Mouse (Mus musculus): ENCODE results near the gene Gadd45b. TPM values are rescaled to one million over a fixed set of nuclear protein-coding genes. Genes with fewer than 3 reads are reported as not detected.

Gene Gadd45b
- total RNA-seq, 4 experiments from 2014 or later = 13.8 to 24.0 (median 20.6) TPM

DNA sequence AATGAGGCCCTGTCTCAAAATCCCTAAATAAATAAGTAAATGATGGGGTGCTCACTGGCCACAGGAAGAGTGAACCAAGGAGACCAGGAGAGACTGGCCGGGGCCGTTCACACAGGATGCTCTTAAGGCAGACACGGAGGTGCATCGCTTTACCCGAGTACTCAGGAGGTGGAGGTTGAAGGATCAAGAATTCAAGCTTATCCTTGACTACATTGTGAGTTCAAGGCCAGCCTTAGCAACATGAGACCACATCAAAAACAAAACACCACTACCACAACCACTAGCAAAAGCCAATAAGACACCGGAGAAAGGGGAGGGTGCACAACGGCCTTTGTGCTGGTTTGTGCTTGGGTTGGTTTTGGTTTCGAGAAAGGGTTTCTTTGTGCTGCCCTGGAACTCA lies 26.5 kb downstream of the Gadd45b start:
- DNase-seq (ENCODE audit: low spot score in 2 of 2) = no peak

DNA sequence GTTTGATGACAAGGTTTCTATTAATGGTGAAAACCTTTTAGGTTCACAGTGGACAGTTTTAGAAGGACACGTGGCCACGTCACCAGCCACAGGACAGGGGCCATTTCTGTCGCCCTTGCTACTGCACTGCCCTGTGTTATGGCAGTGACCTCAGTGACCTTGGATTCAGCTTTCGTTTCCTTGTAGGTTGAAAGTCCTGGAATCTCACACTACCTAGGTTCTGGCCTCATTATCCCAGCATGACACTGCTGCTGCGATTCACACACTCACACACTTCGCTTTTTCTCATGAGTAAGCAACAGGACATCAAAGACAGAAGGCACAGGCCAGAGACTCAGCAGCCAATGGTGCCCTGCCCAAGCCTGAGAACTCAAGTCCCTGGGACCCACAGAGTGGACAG lies 27.0 kb downstream of the Gadd45b start:
- DNase-seq (ENCODE audit: low spot score in 2 of 2) = no peak

DNA sequence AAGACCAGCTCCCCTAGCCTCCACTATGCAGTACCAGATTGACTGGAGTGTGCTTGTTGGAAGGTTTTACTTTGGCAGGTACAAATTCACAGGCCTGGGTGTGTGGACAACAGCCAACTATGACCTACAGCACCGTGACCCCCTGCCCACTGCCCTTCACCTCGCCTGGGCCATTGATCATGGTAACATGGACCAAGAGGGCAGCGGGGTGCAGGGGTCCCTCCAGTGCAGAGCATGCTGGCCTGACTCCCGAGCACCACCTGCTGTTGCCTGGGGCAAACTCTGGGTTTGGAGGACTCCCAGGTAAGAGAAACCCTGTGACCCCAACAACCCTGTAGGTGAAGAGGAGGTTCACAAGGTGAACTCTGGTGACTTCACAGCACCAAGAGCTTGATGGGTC lies 27.9 kb downstream of the Gadd45b start:
- no peak for DNase-seq (ENCODE audit: low spot score in 2 of 2)

DNA sequence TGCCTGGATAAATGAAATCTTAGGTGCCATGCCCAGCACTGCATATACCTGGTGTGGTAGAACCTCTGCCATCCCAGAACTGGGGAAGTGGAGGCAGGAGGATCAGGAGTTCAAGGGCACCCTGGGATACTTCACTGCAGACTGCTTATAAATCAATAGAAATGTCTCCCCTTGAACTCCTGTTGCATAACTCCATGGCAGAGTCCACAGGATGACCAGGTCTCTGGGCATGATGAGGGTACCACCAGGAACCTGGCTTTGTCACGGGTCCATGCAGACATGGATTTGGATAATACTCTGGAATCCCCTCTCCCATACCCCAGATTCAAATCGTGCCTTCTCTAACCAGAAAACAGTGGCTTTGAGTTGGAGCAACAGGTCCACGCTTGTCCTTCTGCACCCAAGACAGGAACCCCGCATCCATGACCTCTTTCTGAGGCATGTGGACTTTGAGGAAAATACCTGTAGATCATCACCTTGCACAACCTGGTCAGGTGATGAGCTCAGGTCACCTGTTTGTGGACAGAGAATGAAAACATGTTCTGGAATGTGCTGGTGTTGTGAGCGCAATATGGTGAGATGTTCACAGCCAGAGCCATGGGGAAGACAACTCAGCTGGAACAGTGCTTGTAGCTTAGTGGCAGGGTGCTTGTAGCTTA lies 29.2 kb downstream of the Gadd45b start:
- DNase-seq (ENCODE audit: low spot score in 2 of 2) = no peak

DNA sequence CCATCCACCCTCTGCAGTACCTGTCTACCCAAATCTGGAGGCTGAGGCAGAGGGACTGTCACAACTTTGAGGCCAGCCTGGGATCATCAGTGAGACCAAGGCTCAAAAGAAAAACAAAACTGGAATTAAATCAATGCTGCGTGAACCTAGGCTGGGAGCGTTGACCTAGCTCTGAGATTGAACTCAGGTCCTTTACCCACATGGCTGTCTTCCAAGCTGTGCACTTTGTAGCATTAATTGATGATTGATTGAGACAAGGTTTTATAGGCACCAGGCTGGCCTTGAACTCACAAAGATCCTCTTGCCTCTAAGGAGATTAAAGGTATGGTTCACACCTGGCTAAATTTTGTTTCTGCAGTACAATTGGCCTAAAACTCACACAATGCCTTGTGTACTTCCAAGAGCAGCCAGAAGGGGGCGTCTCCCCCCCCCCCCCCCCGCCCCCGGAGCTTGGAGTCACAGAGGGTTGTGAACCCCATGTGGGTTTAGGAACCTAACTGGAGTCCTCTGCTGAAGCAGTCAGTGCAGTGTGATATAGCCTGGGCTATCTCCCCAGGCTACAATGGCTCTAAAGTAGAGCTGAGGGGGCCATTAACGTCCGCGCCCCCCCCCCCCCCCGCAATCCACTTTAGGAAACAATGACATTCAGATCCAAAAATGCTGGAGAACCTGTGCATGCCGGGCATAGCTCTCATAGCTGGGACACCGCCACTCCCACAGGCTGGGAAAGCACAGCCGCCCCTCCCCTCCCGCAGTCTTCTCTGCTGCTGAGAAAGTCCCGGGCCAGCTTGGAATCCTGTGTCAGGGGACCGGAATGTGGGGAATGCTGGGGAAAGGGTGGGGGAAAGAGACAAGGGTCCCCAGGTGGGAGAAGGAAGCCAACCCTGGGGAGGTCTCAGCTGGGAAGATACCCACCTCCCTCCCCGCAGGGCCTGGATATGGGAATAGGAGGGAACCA lies 31.0 kb downstream of the Gadd45b start:
- DNase-seq (ENCODE audit: low spot score in 2 of 2) = no peak

DNA sequence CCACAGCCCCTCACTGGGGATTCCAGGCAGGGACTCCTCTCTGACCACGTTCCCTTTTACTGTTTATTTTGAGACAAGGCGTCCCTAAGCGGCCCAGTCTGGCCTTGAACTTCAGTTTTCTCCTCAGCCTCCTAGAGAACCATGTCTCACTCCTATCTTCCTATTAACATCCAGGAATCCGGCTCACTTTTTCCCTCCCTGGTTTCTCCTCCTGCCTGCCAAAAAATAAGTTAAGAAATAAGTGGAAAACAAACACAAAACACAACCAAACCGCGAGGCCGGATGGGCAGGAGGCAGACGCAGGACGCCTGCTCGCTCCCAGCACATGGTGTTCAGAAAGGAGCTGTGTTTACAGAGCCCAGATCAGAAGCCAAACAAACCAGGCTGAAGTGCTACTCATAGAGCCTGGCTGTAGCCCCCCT lies 32.2 kb downstream of the Gadd45b start:
- DNase-seq (ENCODE audit: low spot score in 2 of 2) = no peak

DNA sequence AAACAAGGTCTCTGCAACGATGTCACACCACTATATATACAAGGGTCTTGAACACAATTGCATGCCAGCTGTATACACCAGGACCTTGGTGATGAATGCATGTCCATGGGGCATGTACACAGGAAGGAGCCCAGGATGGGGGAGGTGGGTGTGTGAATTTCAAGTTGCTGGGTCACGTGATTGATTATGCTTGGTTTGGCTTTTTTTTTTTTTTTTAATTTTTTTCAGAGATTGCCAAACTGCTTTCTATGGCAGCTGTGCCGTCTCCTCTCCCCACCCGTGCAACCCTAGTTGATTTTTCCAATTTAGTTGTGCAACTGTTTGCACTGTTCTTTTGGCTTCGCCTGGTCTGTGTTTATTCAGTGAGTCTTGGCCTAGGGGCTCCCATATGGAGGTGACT lies 32.7 kb downstream of the Gadd45b start:
- DNase-seq (ENCODE audit: low spot score in 2 of 2) = no peak

DNA sequence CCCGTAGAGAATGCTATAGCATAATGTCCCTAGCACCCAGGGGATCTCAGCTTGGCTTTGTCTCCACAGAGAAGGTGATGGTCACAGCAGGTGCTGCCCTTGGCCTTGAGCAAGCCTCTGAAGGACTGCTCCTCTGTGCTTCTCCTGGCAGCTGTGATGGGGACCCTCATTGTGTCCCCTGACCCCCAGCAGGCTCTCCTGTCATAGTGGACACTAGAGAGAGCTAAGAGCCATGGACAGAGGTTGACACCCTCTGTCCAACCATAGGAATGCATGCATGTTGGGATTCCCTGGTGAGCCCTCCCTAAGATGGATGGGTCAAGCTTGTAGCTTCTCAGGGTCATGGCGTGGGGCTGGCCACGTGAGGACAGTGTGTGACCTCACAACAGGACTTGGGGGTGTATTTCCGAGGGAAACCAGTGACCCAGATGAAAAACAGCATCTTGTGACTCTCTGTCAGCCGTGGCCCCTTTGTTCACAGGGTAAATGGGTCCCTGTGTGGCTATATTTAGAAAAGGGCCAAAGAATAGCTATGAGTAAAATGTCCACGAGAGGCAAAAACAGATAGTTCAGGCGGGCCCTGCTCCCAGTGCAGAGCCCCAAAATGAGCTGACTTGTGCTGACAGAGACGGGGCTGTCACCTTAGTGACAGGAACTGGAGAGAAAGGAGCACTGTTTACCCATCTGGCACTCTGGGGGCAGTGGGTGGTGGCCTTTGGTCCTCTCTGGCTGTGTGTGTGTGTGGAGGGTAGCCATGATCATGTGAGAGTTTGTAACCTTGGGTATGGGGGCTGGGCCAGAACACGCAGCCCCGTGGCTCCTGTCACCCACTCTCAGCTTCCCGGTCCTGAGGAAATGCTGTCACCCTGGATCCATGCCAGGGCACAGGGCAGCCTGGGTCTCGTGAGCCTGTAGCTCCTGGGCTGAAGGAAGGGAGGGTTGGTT lies 33.4 kb downstream of the Gadd45b start:
- no peak for DNase-seq (ENCODE audit: low spot score in 2 of 2)

DNA sequence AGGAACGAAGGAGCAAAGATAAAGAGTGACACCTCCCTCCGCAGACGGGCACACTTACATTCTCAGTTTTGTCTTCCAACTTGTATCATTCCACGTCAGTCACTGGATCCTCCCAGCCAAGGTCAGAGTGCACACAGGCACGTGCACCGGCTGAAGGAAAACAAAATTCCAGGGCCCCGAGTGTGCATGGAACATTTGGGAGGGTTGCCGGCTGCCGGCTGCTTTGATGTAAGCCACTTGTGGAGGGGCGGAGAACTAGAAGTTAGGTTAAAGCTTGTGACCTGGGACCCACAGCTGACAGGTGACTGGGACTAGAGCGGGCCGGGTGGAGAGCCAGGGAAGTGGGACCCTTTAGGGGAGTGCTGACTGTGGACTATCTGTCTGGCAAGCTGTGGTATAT lies 36.4 kb downstream of the Gadd45b start:
- DNase-seq (ENCODE audit: low spot score in 2 of 2) = no peak

DNA sequence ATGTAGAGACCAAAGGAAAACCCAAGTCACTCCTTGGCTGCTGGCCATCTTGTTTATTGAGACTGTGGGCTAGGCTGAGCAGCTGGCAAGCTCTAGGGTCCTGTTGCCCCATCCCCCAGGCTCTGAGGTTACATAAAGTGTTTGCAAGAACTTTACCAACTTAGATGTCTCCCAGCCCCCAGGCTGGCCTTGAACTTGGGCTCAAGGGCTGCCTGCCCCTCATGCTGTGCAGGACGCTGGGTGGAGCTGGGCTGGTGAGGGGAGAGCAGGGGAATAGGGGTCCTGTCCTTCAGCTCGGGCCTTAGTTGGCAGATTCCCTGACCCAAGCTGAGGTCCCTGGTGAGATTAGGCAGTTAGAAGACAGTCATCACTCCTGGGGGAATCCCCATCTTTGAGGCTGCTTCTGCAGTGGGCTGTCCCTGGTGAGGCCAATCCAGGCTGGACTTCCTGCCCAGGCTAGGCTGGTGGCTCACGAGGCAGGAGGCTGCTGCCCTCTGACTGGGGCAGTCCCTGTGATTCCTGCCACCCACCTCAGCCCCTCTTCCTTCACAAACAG lies 37.3 kb downstream of the Gadd45b start:
- DNase-seq (ENCODE audit: low spot score in 2 of 2) = no peak

DNA sequence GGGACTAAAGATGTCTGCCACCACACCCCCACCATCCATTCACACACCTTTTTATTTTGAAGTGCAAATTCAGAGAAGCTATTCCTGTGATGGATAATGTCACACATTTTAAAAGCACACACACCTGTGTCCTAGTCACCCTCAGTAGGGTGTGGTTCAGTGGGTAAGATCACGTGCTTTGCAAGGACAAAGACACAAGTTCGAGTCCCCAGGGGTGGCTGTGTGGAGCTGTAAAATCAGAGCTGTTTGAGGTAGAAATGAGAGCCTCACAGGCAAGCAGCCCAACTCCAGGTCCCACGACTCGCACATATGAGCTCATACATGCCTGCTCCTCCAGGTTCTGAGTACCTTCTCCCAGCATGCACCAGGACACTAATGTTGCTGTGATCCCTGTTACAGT lies 38.2 kb downstream of the Gadd45b start:
- no peak for DNase-seq (ENCODE audit: low spot score in 2 of 2)

DNA sequence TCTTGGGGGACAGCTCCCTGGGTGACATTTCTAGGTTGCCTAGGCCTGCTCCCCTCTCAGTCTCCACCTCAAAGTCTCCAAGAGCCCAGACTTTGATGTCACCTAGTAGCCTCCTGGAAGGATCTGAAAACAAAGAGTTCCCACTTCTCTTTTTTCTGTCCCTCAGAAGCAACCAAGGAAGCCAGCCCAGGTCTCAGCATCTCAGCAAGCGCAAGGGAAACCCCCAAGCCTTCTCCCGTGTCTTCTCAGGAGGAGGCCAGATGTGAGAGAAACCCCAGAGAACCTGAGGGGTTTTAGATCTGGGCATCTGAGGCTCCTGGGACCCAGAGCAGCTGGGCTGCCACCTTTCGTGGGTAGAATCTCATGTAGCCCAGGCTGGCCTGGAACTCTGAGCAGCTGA lies 39.4 kb downstream of the Gadd45b start:
- no peak for DNase-seq (ENCODE audit: low spot score in 2 of 2)

DNA sequence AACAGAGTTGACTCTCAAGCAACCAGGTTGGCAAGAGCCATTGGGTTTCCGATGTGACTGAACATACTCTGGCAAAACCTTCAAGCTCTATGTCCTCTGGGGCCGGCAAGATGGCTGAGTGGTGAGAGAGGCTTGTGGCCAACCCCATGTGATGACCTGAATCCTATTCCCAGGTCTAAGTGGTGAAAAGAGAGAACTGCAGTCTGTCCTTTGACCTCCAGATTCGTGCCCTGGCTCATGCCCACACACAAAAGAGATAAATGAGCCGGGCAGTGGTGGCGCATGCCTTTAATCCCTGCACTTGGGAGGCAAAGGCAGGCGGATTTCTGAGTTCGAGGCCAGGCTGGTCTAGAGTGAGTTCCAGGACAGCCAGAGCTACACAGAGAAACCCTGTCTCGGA lies 40.3 kb downstream of the Gadd45b start:
- DNase-seq (ENCODE audit: low spot score in 2 of 2) = no peak

DNA sequence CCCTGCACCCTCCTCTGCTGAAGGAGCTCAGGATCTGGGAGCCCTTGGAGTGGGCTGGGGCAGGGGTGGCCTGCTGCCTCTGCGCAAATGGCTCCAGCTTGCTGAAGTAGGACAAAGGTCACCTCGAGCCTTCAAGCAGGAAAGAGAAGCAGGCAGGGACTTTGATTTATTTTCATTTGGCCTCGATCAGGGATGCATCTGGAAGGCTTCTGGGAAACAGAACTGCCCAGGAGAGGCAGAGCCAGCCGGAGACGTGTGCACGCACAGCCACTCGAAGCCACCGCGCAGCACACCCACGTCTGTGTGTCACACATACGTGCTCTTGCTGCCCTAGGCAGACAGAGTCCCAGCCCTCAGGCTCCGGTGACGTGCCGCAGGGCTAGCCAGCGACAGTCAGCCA lies 41.7 kb downstream of the Gadd45b start:
- DNase-seq (ENCODE audit: low spot score in 2 of 2) = no peak

DNA sequence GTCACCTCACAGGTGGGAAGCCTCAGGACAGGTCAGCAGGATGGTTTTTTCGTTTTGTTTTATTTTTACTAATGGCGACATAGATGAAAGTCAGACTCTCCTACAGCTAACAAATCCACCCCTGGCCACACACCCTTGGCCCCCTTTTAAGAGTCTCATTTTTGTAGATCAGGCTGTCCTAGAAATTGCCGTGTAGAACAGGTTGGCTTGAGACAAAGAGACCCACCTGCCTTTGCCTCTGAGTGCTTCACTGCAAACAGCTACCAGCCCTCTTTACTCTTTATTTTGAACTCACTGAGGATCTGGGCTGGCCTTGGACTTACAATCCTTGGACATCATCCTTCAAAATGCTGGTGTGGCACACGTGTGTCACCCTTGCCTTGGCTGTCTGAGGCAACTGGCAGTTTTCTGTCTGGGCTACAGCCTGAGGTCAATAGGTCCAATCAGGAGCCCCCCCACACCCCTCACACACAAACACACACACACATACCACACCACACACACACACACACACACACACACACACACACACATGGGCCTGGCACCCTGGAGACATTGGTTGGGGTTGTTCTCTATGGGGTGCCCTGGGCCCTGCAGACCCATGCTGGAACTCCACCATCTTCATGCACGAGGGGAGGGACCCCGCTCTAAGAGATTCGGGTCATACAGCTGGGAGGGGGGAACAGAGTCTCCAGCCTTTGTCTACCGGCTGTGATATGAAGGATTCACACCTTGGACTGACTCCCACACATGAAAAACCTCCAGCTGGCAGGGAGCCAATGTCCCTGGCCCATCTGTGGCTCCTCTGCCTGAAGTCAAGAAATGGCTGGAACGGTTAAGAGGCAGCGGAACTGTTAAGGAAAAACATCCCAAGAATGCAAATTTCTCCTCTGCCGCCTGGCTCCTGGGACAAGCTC lies 42.5 kb downstream of the Gadd45b start:
- no peak for DNase-seq (ENCODE audit: low spot score in 2 of 2)

DNA sequence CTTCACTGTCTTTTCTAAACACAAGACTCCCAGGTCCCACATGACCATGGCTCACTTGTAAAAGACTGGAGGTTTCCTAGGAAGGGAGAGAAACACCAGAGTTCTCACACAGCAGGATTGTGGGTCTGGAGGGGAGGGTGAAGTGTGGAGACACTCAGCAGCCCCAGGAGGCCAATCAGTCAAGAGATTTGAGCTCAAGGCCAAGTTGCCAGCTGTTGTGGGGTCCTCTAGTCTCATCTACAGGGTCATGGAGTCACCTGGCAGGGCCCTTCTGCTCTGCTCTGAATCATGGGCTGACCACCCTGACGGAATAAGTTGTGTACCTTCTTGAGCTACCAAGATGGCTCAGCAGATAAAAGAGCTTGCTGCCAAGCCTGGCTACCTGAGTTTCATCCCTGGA lies 43.8 kb downstream of the Gadd45b start:
- no peak for DNase-seq (ENCODE audit: low spot score in 2 of 2)

DNA sequence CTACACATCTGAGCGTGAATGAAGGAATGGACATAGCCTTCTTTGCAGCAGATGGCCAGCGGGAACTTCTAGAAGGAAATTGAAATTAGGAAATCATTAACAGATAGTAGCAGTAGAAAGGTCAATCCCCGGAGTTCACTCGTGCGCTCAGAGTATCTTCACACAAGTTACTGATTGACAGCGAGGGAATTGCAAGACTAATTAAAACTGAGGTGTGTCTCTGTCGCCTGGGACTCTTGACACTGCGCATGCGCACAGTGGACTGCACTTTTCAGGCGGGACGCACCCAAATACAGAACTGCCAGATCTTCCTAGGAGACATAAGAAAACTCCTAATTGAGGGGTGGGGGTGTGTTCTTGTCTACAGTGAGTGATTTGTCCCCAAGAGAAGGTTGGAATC lies 45.6 kb downstream of the Gadd45b start:
- DNase-seq (ENCODE audit: low spot score in 2 of 2) = no peak

DNA sequence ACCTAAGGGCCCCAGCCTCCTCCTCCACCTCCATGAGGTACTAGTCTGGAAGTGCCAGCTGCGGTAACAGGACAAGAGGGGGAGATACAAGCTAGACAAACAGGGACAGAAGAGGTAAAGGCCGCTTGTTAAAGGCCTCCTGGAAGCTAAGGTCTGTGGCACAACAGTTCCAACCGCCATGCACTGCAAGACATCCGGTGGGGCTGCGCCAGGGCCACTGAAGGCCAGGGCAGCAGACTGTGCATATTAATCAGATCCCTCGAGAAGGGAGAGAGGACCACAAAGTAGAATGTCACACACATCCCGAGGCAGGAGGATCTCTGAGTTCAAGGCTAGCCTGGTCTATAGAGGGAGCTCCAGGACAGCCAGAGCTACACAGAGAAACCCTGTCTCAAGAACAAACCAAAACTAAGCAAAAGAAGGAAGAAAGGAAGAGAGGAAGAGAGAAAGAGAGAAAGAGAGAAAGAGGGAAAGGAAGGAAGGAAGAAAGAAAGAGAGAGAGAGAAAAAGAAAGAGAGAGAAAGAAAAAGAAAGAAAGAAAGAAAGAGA lies 51.8 kb downstream of the Gadd45b start:
- no peak for DNase-seq (ENCODE audit: low spot score in 2 of 2)

All from left cerebral cortex, adult 8-10 months (tissue).